Mouse (Mus musculus): Measurements from ENCODE around the gene Sez6. TPM values are rescaled to one million over a fixed set of nuclear protein-coding genes. Genes with fewer than 3 reads are reported as not detected.

Gene Sez6
- polyA plus RNA-seq (2012; rRNA removed) = 8.9 and 12.4 TPM in 2 replicates

GRCm38 (mm10) chr11:77930751-77931540 lies at the start of gene Sez6:
TSS of gene Sez6 (plus strand) at chr11:77930800.

GRCm38 (mm10) chr11:77893787-77894718 lies 36.5 kb upstream of the Sez6 start, which contains the start of gene Pipox:
TSS of gene Pipox (minus strand) at chr11:77894096.

GRCm38 (mm10) chr11:77982441-77982905 lies 51.9 kb downstream of the Sez6 start, which contains the start of gene Phf12:
TSS of gene Phf12 (plus strand) at chr11:77982754.

Other genes with a start within 250 kb of the Sez6 start
- gene Nufip2, start 244.6 kb upstream of the Sez6 start, polyA plus RNA-seq (2012; rRNA removed) = 16.5 and 24.0 TPM in 2 replicates
- 1.4 and 3.6 TPM in 2 replicates for gene Cryba1, start 205.5 kb upstream of the Sez6 start, polyA plus RNA-seq (2012; rRNA removed)
- 30.1 and 48.9 TPM in 2 replicates for gene Myo18a, start 167.6 kb upstream of the Sez6 start, polyA plus RNA-seq (2012; rRNA removed)
- gene Gm10277, start 143.1 kb upstream of the Sez6 start, polyA plus RNA-seq (2012; rRNA removed) = not detected in 2 replicates
- gene Pipox, start 36.7 kb upstream of the Sez6 start, polyA plus RNA-seq (2012; rRNA removed) = 12.7 and 20.6 TPM in 2 replicates
- gene Phf12, start 52.0 kb downstream of the Sez6 start, polyA plus RNA-seq (2012; rRNA removed) = 63.4 and 84.4 TPM in 2 replicates
- 12.5 and 14.3 TPM in 2 replicates for gene Dhrs13, start 101.5 kb downstream of the Sez6 start, polyA plus RNA-seq (2012; rRNA removed)
- 50.4 and 64.3 TPM in 2 replicates for gene Flot2, start 107.1 kb downstream of the Sez6 start, polyA plus RNA-seq (2012; rRNA removed)
- 23.8 and 28.7 TPM in 2 replicates for gene Eral1, start 149.6 kb downstream of the Sez6 start, polyA plus RNA-seq (2012; rRNA removed)
- 12.7 and 20.4 TPM in 2 replicates for gene Fam222b, start 163.9 kb downstream of the Sez6 start, polyA plus RNA-seq (2012; rRNA removed)
- gene Traf4, start 234.8 kb downstream of the Sez6 start, polyA plus RNA-seq (2012; rRNA removed) = 127 and 187 TPM in 2 replicates
- 14.6 and 20.9 TPM in 2 replicates for gene Nek8, start 245.9 kb downstream of the Sez6 start, polyA plus RNA-seq (2012; rRNA removed)
- 21.7 and 22.8 TPM in 2 replicates for gene Tlcd1, start 245.9 kb downstream of the Sez6 start, polyA plus RNA-seq (2012; rRNA removed)

All from central nervous system, embryonic 11.5 days (tissue).